Mouse (Mus musculus) layer of hippocampus, postnatal 14 days (tissue): ENCODE results near the gene Flnb. TPM values are rescaled to one million over a fixed set of nuclear protein-coding genes. Genes with fewer than 3 reads are reported as not detected.

Experiments used
- DNase-seq, 2 experiments: peaks; one replicate each; pipeline ENCODE4 v3.0.0; 2021 to 2022; ENCODE audit warnings: low spot score in 2 of 2, mixed read lengths in 1 of 2
- total RNA-seq, 2 experiments: library from RNA; stranded (reverse); gene quantifications; 2 replicates each; pipeline ENCODE4 v1.2.3; 2021

Gene Flnb
- total RNA-seq, 2 experiments from 2014 or later, result 35.7 to 78.7 TPM

- peak in 1 of 2 experiments; percentile 41 for DNase-seq
Measured at GRCm38 (mm10) chr14:7938809-7939784, 121.3 kb downstream of the Flnb start.

DNA sequence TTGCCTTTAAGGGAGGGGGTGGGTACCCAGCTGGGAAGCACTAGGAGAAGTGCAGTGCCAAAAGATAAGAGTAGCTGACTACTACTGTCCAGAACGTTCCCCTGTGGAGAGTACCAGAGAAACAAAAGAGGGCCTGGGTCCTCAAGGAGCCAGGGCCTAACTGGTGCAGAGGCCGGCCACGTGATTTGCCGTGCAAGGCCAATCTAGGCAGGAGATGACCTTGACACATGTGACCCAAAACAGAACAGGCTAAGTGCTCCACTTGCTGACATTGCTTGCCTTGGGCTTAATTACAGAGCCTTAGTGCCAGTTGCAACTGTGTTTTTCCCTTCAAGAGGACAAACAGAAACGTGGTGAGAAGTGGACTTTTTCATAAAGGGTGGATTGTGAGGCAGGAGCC is 123.7 kb downstream of the Flnb start:
- DNase-seq, result no peak

DNA sequence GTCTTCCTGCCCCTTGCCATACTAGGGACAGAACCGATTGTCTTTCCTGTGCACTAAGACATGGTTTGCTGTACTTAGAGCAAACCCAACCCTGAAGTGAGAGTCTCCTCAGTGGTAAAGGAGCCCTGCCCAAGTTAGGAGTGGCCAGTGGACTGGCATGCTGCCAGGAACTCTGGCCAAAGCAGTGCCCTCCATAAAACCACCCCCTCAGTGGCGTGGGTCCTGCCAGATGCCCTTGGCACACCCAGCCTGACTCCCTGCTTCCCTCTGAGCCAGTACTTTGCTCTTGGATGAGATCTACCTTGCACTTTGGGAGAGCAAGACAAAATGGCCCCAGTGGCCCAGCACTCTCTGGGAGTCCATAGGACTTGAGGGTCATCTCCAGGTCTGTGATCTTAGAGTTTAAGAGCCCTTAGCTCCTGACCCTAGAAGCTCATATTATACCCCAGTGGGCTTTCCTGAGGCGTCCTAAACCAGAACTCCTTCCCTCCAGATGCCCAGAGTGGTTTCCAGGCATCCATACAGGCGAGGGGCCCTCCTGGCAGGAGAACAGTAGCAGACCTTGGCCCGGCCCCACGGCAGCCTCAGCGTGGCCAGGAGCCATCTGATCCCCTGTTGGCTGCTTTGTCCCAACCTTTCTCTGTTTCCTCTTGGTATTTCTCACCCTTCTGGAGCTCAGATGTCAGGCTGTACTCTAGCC is 125.5 kb downstream of the Flnb start:
- peak; percentile 30 to 42 for DNase-seq

GRCm38 (mm10) chr14:7943801-7944135 is 126.0 kb downstream of the Flnb start:
- no peak for DNase-seq

DNA sequence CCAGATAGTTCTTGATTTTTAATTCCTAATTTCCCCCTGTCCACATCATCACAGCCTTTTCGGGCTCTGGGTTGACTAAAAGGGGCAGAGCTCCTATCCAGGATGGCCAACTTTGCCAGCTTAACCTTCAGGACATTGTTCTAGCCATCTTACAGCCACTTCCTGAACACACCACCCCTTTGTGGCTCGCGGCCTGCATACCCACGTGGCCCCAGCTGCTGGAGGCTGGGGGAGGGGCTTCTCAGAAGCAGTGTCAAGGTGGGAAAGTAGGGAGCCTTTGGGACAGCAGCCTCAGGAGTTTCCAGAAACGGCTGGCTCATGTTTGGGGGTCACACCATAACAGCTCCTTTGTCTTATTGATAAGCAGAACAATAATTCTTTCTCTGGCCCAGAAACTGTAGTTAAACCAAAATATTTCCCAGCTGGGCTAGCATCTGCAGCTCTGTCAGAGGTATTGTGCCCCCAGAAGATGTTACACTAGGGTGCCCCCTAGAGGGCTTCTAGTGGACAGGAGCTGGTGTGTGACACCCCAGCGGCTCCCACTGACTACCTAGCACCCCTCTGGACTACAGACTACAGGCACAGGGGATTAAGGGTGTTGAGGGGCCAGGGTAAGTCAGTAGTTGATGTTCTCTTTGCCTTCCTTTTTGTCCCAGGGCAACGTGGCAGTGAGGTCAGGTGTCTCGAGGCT is 126.7 kb downstream of the Flnb start:
- DNase-seq, result peak in 1 of 2 experiments; percentile 36

GRCm38 (mm10) chr14:7945261-7945660 is 127.5 kb downstream of the Flnb start:
- DNase-seq, result no peak

DNA sequence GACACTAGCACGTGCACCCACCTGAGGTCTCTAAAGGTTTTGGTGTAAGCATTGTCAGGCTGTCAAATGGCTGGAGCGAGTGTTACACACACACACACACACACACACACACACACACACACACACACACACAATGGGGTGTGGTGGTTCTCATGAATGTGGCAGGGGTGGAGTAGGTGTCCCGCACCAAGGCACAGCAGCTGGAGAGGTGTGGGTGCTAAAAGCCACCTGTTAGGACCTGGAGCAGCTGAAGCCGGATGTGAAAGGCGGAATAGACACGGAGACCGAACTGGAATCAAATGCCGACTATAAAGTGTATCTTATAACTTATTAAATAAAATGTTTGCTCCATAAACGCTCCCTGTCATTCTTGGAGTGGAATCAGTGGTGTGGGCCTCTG is 133.5 kb downstream of the Flnb start:
- no peak for DNase-seq

DNA sequence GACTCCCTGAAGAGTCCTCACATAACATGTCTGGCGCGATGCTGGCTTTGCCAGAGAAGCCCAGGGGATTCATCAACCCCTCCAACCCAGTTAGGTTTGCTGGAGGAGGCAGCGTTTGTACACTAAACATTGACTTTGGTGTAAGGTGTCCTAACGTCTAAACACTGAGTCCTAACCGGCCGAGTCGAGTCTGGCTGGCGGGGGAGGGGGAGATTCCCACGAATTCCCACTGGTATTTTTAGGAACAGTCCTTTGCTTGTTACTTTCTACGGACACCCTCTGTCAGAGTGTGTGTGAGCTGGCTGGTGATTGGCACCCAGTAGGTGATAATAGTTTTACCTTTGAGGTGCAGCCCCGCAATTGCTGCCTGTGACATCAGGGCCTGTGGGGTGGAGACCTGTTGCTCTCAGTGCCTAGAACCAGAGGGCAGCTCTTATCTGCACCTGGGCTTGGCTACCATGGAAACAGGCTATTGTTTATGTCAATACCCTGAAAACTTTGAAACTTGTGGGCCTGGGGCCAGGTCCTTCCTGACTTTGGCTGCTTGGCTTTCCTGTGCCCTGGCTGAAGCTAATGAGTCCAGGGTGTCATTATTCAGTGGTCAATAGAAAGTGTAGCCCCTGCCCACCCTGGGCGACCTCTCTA is 135.0 kb downstream of the Flnb start:
- no peak for DNase-seq

GRCm38 (mm10) chr14:7954071-7954471 is 136.3 kb downstream of the Flnb start:
- DNase-seq, result no peak

DNA sequence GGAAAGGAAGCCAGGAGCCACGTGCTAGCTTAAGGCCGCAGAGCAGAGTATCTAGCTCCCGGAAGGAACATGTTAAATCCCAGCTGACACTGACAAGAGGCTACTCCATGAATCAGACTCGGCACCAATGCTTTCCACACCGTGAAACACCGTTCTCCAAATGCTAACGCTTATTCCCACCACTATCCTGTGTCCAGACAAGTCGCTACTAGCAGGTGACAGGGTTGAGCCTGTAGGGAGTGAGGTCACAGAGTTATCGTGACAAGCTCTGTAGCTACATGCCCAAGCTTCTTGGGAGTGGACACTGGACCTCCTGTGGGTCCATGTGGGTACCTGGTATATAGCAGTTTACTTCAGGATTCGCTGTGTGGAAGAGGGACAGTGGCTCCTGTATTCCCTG is 138.7 kb downstream of the Flnb start:
- DNase-seq, result no peak

DNA sequence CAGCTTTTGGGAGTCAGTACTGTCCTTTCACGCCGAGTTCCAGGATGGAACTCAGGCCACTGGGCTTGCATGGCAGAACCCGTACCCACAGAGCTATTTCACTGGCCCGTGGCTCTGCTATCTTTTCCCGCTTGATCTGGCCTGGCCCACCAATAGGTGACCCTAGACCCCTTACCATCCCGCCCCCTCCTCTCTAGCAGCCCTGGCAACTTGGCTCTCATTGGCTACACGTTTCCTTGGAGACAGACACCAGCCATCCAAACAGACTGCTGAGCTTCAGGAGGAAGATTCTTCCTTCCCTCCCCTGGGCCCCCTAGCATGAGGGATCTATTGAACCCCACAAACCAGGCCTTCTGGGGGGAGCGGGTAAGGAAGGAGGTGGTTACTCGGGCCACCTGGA is 139.3 kb downstream of the Flnb start, which contains the start of gene Gm45521:
TSS of gene Gm45521 (plus strand) at position 240 of the 400 bp plus-strand sequence.
- DNase-seq, result no peak

DNA sequence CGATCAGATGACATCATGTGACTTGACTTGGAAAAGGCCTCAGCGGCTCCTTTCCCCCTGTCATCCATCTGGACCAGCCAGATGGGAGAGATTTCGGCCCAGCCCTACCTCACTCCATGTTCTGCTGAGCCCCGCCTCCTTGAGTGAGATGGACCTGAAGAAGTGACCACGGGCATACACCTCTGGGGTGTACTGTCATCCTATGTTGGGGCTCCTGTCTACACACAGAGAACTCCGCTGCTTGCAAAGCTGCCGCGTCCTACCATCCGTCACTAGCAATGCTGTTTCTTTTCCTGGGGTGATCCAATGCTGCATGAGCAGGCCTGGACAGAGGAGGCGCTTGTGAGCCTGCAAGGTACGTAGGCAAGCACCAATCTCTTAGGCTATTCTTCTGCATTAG is 142.9 kb downstream of the Flnb start:
- peak; percentile 41 to 45 for DNase-seq

GRCm38 (mm10) chr14:7961714-7962113 is 144.0 kb downstream of the Flnb start:
- no peak for DNase-seq

GRCm38 (mm10) chr14:7962626-7963025 is 144.9 kb downstream of the Flnb start:
- no peak for DNase-seq

- DNase-seq, result no peak
Measured at GRCm38 (mm10) chr14:7963160-7963559, 145.4 kb downstream of the Flnb start.

- peak; percentile 63 to 83 for DNase-seq
Measured at GRCm38 (mm10) chr14:7964219-7964889, 146.6 kb downstream of the Flnb start.

GRCm38 (mm10) chr14:7971889-7972493 is 154.2 kb downstream of the Flnb start:
- peak; percentile 19 to 24 for DNase-seq

GRCm38 (mm10) chr14:7974643-7975042 is 156.9 kb downstream of the Flnb start:
- no peak for DNase-seq

DNA sequence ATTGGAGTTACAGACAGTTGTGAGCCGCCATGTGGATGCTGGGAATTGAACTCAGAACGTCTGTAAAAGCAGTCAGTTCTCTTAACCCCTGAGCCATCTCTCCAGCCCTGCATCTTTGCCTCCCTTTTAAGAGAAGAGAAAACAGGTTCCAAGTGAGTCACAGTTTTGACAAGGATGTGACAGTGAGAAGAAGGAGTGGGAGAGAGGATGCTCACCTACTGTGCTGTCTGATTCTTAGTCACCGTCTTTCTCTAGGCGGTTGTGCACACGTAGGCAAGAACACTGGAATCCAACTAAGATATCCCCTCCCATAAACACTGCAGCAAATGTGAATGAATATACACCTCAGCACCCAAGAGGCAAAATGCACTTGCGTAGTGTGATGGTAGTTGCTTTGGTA is 157.4 kb downstream of the Flnb start:
- DNase-seq, result no peak

GRCm38 (mm10) chr14:7977471-7977870 is 159.7 kb downstream of the Flnb start:
- no peak for DNase-seq
